Mouse (Mus musculus) midbrain, embryonic 11.5 days (tissue): ENCODE results near the gene Sf1. TPM values are rescaled to one million over a fixed set of nuclear protein-coding genes. Genes with fewer than 3 reads are reported as not detected.

Experiments
- ATAC-seq: fragments of 200-750 bp; cut with Nextera tagmentation; 2 replicates; pipeline ENCODE4 v1.8.0; 2017; ENCODE audit warnings: moderate TSS enrichment, moderate library complexity; ENCODE audit not compliant: low FRiP score
- DNase-seq: peaks from one replicate; pipeline ENCODE4 v3.0.0; 2015; ENCODE audit warnings: low spot score; ENCODE audit errors: missing footprints
- H3K27ac ChIP-seq: fragments of 300-500 bp; sonication (generic); 2 replicates; pipeline ENCODE4 v1.5.1; 2014; ENCODE audit warnings: low read depth, low read length
- H3K27me3 ChIP-seq: fragments of 300-500 bp; sonication (generic); 2 replicates; pipeline ENCODE4 v1.6.1; 2014; ENCODE audit warnings: mild to moderate bottlenecking, low read length, moderate library complexity, mixed read lengths; ENCODE audit not compliant: control insufficient read depth, insufficient read depth
- H3K36me3 ChIP-seq: fragments of 300-500 bp; sonication (generic); 2 replicates; pipeline ENCODE4 v1.6.1; 2014; ENCODE audit warnings: mild to moderate bottlenecking, low read length, moderate library complexity, mixed read lengths; ENCODE audit not compliant: control insufficient read depth, insufficient read depth
- H3K4me1 ChIP-seq: fragments of 300-500 bp; sonication (generic); 2 replicates; pipeline ENCODE4 v1.6.1; 2014; ENCODE audit warnings: low read length; ENCODE audit not compliant: control insufficient read depth, insufficient read depth
- H3K4me2 ChIP-seq: fragments of 300-500 bp; sonication (generic); 2 replicates; pipeline ENCODE4 v1.6.1; 2014; ENCODE audit warnings: mild to moderate bottlenecking, moderate library complexity
- H3K4me3 ChIP-seq: fragments of 300-500 bp; sonication (generic); 2 replicates; pipeline ENCODE4 v1.5.1; 2014; ENCODE audit warnings: low read depth, low read length
- H3K9ac ChIP-seq: fragments of 300-500 bp; sonication (generic); 2 replicates; pipeline ENCODE4 v1.6.1; 2014; ENCODE audit warnings: low read length
- H3K9me3 ChIP-seq: fragments of 300-500 bp; sonication (generic); 2 replicates; pipeline ENCODE4 v1.6.1; 2016; ENCODE audit warnings: low read length; ENCODE audit not compliant: control insufficient read depth
- WGBS: fragments of 180-500 bp; shearing (Covaris S2); extraction: QIAGEN DNeasy Blood & Tissue Kit; methylation state at CpG from one replicate; pipeline ENCODE4 v1.1.7; 2014; 5-methylcytosine and 5-hydroxymethylcytosine counted together
- polyA plus RNA-seq: library from polyadenylated mRNA; unstranded; fragments of >200 nt; fragmentation: Nextera tagmentation; extraction: Ambion mirVana; gene quantifications from 2 replicates; pipeline ENCODE4 v1.2.1, GENCODE M21; 2014

The Sf1 gene
- polyA plus RNA-seq, 1 experiment from 2014 or later, result 215 TPM

- 67% methylated on average over 9 of the region's 9 CpGs for WGBS
- Histone ChIP-seq H3K27me3 (no peaks in the 10 kb centered on the region), H3K27ac (no peak overlapping the region), H3K36me3 (no peaks in the 10 kb centered on the region), H3K4me1 (peaks cover 19% of the 10 kb centered on the region), H3K4me3 (no peak overlapping the region), H3K9me3 (no peaks in the 10 kb centered on the region), H3K4me2 (no peak overlapping the region), H3K9ac (no peak overlapping the region)
- DNase-seq, result no peak
- ATAC-seq, result no peak
Observed at GRCm38 (mm10) chr19:6386234-6386633, 22.7 kb downstream of the Sf1 start.

- 86% methylated on average over 13 of the region's 13 CpGs for WGBS
- Histone ChIP-seq H3K27me3 (no peaks in the 10 kb centered on the region), H3K4me2 (no peak overlapping the region), H3K9me3 (no peaks in the 10 kb centered on the region), H3K9ac (no peak overlapping the region), H3K4me1 (peaks cover 19% of the 10 kb centered on the region), H3K27ac (no peak overlapping the region), H3K4me3 (no peak overlapping the region), H3K36me3 (no peaks in the 10 kb centered on the region)
- DNase-seq (no peak), ATAC-seq (no peak)
Observed at GRCm38 (mm10) chr19:6388006-6388405, 24.5 kb downstream of the Sf1 start.

GRCm38 (mm10) chr19:6389803-6390202 lies 26.3 kb downstream of the Sf1 start:
- no peaks in the 10 kb centered on the region for H3K36me3 ChIP-seq
- H3K4me1 ChIP-seq, result peaks cover 7% of the 10 kb centered on the region; the same call in 1 of the 2 replicates
- no peaks in the 10 kb centered on the region for H3K27me3 ChIP-seq
- ATAC-seq (no peak), DNase-seq (no peak)
- H3K4me3 ChIP-seq, result 0 out of 2 replicates have a peak overlapping the region, but pooled peaks have one; percentile 6
- H3K27ac ChIP-seq, result no peak overlapping the region
- no peaks in the 10 kb centered on the region for H3K9me3 ChIP-seq
- H3K9ac ChIP-seq, result no peak overlapping the region
- H3K4me2 ChIP-seq, result peak overlapping the region; percentile 37
- 9% methylated on average over 16 of the region's 16 CpGs for WGBS

- H3K9me3 ChIP-seq, result no peaks in the 10 kb centered on the region
- no peak overlapping the region for H3K9ac ChIP-seq
- no peak overlapping the region for H3K27ac ChIP-seq
- H3K36me3 ChIP-seq, result no peaks in the 10 kb centered on the region
- DNase-seq, result no peak
- H3K4me3 ChIP-seq, result no peak overlapping the region
- 60% methylated on average over 6 of the region's 6 CpGs for WGBS
- H3K4me2 ChIP-seq, result no peak overlapping the region
- H3K4me1 ChIP-seq, result peaks cover 7% of the 10 kb centered on the region; the same call in 1 of the 2 replicates
- ATAC-seq, result no peak
- no peaks in the 10 kb centered on the region for H3K27me3 ChIP-seq
Observed at GRCm38 (mm10) chr19:6390251-6390650, 26.8 kb downstream of the Sf1 start.

GRCm38 (mm10) chr19:6392743-6393393 lies 29.4 kb downstream of the Sf1 start:
- no peaks in the 10 kb centered on the region; the same call in 1 of the 2 replicates for H3K27me3 ChIP-seq
- H3K9me3 ChIP-seq, result no peaks in the 10 kb centered on the region
- H3K36me3 ChIP-seq, result no peaks in the 10 kb centered on the region
- peaks cover 7% of the 10 kb centered on the region; the same call in 1 of the 2 replicates for H3K4me1 ChIP-seq
- H3K4me2 ChIP-seq, result no peak overlapping the region
- 93% methylated on average over 14 of the region's 14 CpGs for WGBS
- no peak for DNase-seq
- no peak for ATAC-seq
- H3K4me3 ChIP-seq, result no peak overlapping the region
- no peak overlapping the region for H3K9ac ChIP-seq
- H3K27ac ChIP-seq, result no peak overlapping the region

GRCm38 (mm10) chr19:6393637-6394036 lies 30.1 kb downstream of the Sf1 start:
- WGBS, result 89% methylated on average over 16 of the region's 16 CpGs
- no peaks in the 10 kb centered on the region for H3K9me3 ChIP-seq
- H3K4me1 ChIP-seq, result peaks cover 11% of the 10 kb centered on the region; the same call in 1 of the 2 replicates
- no peaks in the 10 kb centered on the region for H3K36me3 ChIP-seq
- DNase-seq (no peak), ATAC-seq (no peak)
- no peaks in the 10 kb centered on the region; the same call in 1 of the 2 replicates for H3K27me3 ChIP-seq
- no peak overlapping the region for H3K9ac ChIP-seq
- H3K4me3 ChIP-seq, result no peak overlapping the region
- H3K4me2 ChIP-seq, result no peak overlapping the region
- no peak overlapping the region for H3K27ac ChIP-seq

GRCm38 (mm10) chr19:6396237-6396636 lies 32.7 kb downstream of the Sf1 start:
- ATAC-seq (no peak), DNase-seq (no peak)
- Histone ChIP-seq H3K4me2 (no peak overlapping the region), H3K4me3 (no peak overlapping the region), H3K36me3 (no peaks in the 10 kb centered on the region), H3K9ac (no peak overlapping the region), H3K27ac (no peak overlapping the region), H3K4me1 (peaks cover 14% of the 10 kb centered on the region), H3K27me3 (peaks cover 15% of the 10 kb centered on the region), H3K9me3 (no peaks in the 10 kb centered on the region)
- 91% methylated on average over 5 of the region's 5 CpGs for WGBS

GRCm38 (mm10) chr19:6397582-6398249 lies 34.2 kb downstream of the Sf1 start:
- 82% methylated on average over 22 of the region's 22 CpGs for WGBS
- no peak for DNase-seq
- no peak for ATAC-seq
- Histone ChIP-seq H3K27me3 (peaks cover 25% of the 10 kb centered on the region), H3K36me3 (no peaks in the 10 kb centered on the region), H3K4me1 (peaks cover 21% of the 10 kb centered on the region), H3K9ac (no peak overlapping the region), H3K9me3 (no peaks in the 10 kb centered on the region), H3K4me2 (no peak overlapping the region), H3K27ac (no peak overlapping the region), H3K4me3 (no peak overlapping the region)
